Mouse (Mus musculus): ENCODE results near the gene Tnfrsf19. TPM values are rescaled to one million over a fixed set of nuclear protein-coding genes. Genes with fewer than 3 reads are reported as not detected.
A peak's percentile ranks its signal among the peaks of the same experiment; 100 is the strongest.

The Tnfrsf19 gene
- polyA plus RNA-seq, 1 experiment, result 12.4 TPM

DNA sequence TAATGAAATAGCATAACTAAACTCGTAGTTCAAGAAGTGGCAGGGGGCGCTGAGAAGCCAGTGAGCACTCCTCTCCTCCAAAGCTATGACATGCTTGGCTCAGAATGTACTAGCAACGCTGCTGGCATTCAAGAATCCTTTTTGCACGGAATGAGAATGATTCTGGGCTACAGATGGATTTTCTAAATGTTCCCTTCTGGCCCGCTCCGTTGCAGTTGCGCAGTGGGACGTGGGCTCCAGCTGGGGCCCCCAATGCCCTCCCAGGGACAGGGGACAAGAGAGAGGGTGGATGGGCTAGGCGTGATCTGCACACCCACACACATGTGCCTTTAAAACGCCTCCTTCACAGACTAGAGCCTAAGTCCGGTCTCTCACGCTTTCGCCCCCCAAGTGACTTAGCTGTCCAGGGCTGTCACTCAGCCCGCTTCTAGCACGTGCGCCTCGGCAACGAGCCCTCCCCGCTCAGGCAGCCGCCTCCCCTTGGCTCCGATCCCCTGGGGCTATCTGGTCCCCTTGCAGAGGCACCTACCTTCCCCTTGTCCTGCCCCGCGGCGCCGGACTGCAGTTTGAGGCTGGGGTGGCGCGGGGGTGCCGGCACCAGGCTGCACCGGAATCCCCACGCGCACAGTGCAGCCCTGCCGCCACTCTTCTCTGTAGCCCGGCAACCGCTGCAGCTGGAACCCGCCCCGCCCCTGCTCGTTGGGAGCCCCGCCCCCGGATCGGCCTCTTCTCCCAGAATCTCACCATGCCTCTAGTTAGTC lies 8.8 kb downstream of the Tnfrsf19 start:
- Histone ChIP-seq H3K27me3 (ENCODE audit: control insufficient read depth, insufficient read depth, low read length, poor library complexity, severe bottlenecking) (no peaks in the 10 kb centered on the region), H3K4me3 (ENCODE audit: low read depth, low read length) (peak overlapping the region; percentile 57), H3K9me3 (replicated peaks; ENCODE audit: control insufficient read depth, insufficient read depth, low read length, poor library complexity, severe bottlenecking) (no peaks in the 10 kb centered on the region), H3K9ac (ENCODE audit: low read depth, poor library complexity, severe bottlenecking) (peak overlapping the region; percentile 34), H3K4me1 (ENCODE audit: control insufficient read depth, insufficient read depth, low read length) (peaks cover 2% of the 10 kb centered on the region), H3K27ac (ENCODE audit: insufficient read depth, low read length) (no peak overlapping the region), H3K36me3 (ENCODE audit: control insufficient read depth, insufficient read depth, low read length, poor library complexity, severe bottlenecking) (no peaks in the 10 kb centered on the region)
- no peak for TF ChIP-seq POLR2A (IDR thresholded peaks at IDR 0.05; ENCODE audit: insufficient read depth, low read length)
- TF ChIP-seq CTCF (IDR thresholded peaks at IDR 0.05; ENCODE audit: low read depth, low read length), result no peak
- TF ChIP-seq EP300 (IDR thresholded peaks at IDR 0.05; ENCODE audit: insufficient read depth, low read depth, low read length), result no peak

DNA sequence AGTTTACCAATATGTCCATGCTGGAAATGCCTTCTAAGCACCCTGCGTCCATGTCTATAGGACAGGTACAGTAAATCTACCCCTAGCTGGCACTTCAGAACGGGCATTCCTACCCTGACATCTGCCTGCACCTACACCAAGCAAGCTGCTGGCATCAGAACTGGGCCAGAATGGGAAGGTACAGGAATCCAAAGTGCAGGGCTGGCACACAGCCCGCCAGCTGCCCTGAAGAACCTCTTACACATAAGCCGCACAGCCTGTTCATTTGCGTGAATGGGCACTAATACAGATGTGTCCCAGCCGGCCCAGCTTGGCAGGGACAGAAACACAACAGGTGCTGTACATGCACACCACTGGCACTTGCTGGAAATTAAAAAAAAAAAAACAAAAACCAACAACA lies 15.9 kb downstream of the Tnfrsf19 start:
- Histone ChIP-seq H3K27me3 (ENCODE audit: control insufficient read depth, insufficient read depth, low read length, poor library complexity, severe bottlenecking) (no peaks in the 10 kb centered on the region), H3K36me3 (ENCODE audit: control insufficient read depth, insufficient read depth, low read length, poor library complexity, severe bottlenecking) (no peaks in the 10 kb centered on the region), H3K4me3 (ENCODE audit: low read depth, low read length) (no peak overlapping the region), H3K4me1 (ENCODE audit: control insufficient read depth, insufficient read depth, low read length) (no peaks in the 10 kb centered on the region), H3K9me3 (replicated peaks; ENCODE audit: control insufficient read depth, insufficient read depth, low read length, poor library complexity, severe bottlenecking) (no peaks in the 10 kb centered on the region), H3K9ac (ENCODE audit: low read depth, poor library complexity, severe bottlenecking) (no peak overlapping the region), H3K27ac (ENCODE audit: insufficient read depth, low read length) (no peak overlapping the region)
- TF ChIP-seq EP300 (IDR thresholded peaks at IDR 0.05; ENCODE audit: insufficient read depth, low read depth, low read length) (no peak), CTCF (IDR thresholded peaks at IDR 0.05; ENCODE audit: low read depth, low read length) (no peak), POLR2A (IDR thresholded peaks at IDR 0.05; ENCODE audit: insufficient read depth, low read length) (no peak)

DNA sequence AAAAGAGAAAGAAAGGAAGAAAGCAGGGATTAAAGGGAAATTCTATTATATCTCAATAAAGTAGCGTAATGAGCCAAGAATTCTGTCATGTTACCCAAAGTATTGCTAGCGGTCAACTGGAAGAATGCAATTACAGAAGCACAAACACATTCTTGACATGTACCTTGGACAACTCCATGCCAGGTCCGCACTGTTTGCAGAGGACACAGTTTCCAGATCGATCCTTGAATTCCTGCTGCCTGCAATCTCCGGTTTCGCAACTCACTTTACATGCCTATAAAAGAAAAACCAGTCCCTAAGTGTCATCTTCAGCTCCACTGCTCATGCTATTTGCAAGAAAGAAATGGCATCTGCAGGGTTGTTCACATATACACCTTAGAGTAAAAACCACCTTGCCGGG lies 22.3 kb downstream of the Tnfrsf19 start:
- Histone ChIP-seq H3K27ac (ENCODE audit: insufficient read depth, low read length) (no peak overlapping the region), H3K9ac (ENCODE audit: low read depth, poor library complexity, severe bottlenecking) (no peak overlapping the region), H3K36me3 (ENCODE audit: control insufficient read depth, insufficient read depth, low read length, poor library complexity, severe bottlenecking) (no peaks in the 10 kb centered on the region), H3K27me3 (ENCODE audit: control insufficient read depth, insufficient read depth, low read length, poor library complexity, severe bottlenecking) (no peaks in the 10 kb centered on the region), H3K9me3 (replicated peaks; ENCODE audit: control insufficient read depth, insufficient read depth, low read length, poor library complexity, severe bottlenecking) (no peaks in the 10 kb centered on the region), H3K4me3 (ENCODE audit: low read depth, low read length) (no peak overlapping the region), H3K4me1 (ENCODE audit: control insufficient read depth, insufficient read depth, low read length) (no peaks in the 10 kb centered on the region)
- TF ChIP-seq CTCF (IDR thresholded peaks at IDR 0.05; ENCODE audit: low read depth, low read length), result no peak
- TF ChIP-seq EP300 (IDR thresholded peaks at IDR 0.05; ENCODE audit: insufficient read depth, low read depth, low read length), result no peak
- TF ChIP-seq POLR2A (IDR thresholded peaks at IDR 0.05; ENCODE audit: insufficient read depth, low read length), result no peak

DNA sequence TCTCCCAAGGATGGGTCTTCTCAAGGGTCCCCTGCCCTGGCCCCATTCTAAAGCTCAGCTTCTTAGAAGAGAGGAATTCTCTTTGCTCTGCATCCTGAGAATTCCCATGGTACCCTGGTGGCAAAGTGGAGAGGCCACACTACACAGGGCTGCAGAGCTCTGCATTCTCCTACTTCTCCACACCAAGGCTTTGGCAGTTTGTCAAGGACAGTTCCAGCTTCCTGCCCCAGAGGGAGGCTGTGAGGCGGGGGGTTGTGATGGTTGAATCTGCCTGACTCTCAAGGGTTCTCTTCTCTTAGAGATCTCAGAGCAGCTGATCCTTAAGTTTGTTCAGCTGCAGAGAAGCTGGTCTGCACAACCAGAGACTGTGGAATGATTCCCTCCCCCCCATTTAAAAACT lies 23.9 kb downstream of the Tnfrsf19 start:
- H3K9ac ChIP-seq (ENCODE audit: low read depth, poor library complexity, severe bottlenecking), result no peak overlapping the region
- H3K36me3 ChIP-seq (ENCODE audit: control insufficient read depth, insufficient read depth, low read length, poor library complexity, severe bottlenecking), result no peaks in the 10 kb centered on the region
- no peaks in the 10 kb centered on the region for H3K4me1 ChIP-seq (ENCODE audit: control insufficient read depth, insufficient read depth, low read length)
- H3K9me3 ChIP-seq (replicated peaks; ENCODE audit: control insufficient read depth, insufficient read depth, low read length, poor library complexity, severe bottlenecking), result no peaks in the 10 kb centered on the region
- no peak for TF ChIP-seq EP300 (IDR thresholded peaks at IDR 0.05; ENCODE audit: insufficient read depth, low read depth, low read length)
- TF ChIP-seq POLR2A (IDR thresholded peaks at IDR 0.05; ENCODE audit: insufficient read depth, low read length), result no peak
- no peak overlapping the region for H3K27ac ChIP-seq (ENCODE audit: insufficient read depth, low read length)
- H3K27me3 ChIP-seq (ENCODE audit: control insufficient read depth, insufficient read depth, low read length, poor library complexity, severe bottlenecking), result no peaks in the 10 kb centered on the region
- H3K4me3 ChIP-seq (ENCODE audit: low read depth, low read length), result no peak overlapping the region

DNA sequence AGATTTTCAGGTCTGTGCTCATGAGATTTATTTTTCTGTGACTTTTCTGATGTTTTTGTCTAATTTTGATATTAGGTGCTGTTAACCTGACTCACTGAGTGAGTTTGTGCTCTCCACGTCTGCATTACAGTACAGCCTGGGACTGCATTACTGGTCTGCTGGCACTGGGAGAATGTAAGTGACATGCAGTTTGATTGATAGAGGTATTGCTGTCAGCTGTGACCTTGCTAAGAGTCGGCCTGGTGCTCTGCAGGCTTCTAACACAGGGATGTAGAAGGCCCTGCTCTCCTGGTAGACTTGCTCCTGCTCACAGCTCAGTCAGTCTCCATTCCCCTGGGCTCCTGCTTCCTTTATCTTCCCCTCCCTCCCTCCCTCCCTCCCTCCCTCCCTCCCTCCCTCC lies 25.3 kb downstream of the Tnfrsf19 start:
- Histone ChIP-seq H3K27ac (ENCODE audit: insufficient read depth, low read length) (no peak overlapping the region), H3K9ac (ENCODE audit: low read depth, poor library complexity, severe bottlenecking) (no peak overlapping the region), H3K9me3 (replicated peaks; ENCODE audit: control insufficient read depth, insufficient read depth, low read length, poor library complexity, severe bottlenecking) (no peaks in the 10 kb centered on the region), H3K27me3 (ENCODE audit: control insufficient read depth, insufficient read depth, low read length, poor library complexity, severe bottlenecking) (no peaks in the 10 kb centered on the region), H3K4me1 (ENCODE audit: control insufficient read depth, insufficient read depth, low read length) (no peaks in the 10 kb centered on the region), H3K36me3 (ENCODE audit: control insufficient read depth, insufficient read depth, low read length, poor library complexity, severe bottlenecking) (no peaks in the 10 kb centered on the region), H3K4me3 (ENCODE audit: low read depth, low read length) (no peak overlapping the region)
- no peak for TF ChIP-seq EP300 (IDR thresholded peaks at IDR 0.05; ENCODE audit: insufficient read depth, low read depth, low read length)
- no peak for TF ChIP-seq POLR2A (IDR thresholded peaks at IDR 0.05; ENCODE audit: insufficient read depth, low read length)

DNA sequence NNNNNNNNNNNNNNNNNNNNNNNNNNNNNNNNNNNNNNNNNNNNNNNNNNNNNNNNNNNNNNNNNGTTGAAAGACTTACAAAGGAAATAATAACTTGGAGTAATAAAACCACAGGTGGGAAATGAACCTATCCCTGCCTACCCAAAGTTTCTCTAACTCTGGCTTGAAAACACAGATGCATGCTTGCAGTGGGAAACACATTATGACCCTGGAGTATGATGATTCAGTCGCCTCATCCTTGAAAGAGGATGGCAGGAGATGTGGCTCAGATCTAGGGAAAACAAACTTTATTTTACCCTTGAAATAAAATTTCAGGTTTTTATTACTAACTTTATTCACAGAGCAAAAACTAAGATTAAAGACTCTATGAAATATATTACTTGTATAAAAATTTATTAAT lies 26.4 kb downstream of the Tnfrsf19 start:
- H3K4me1 ChIP-seq (ENCODE audit: control insufficient read depth, insufficient read depth, low read length), result no peaks in the 10 kb centered on the region

More for the DNA sequence above, 26.4 kb downstream of the Tnfrsf19 start:
- Histone ChIP-seq H3K4me3 (ENCODE audit: low read depth, low read length) (no peak overlapping the region), H3K9ac (ENCODE audit: low read depth, poor library complexity, severe bottlenecking) (no peak overlapping the region), H3K27ac (ENCODE audit: insufficient read depth, low read length) (no peak overlapping the region), H3K36me3 (ENCODE audit: control insufficient read depth, insufficient read depth, low read length, poor library complexity, severe bottlenecking) (no peaks in the 10 kb centered on the region), H3K9me3 (replicated peaks; ENCODE audit: control insufficient read depth, insufficient read depth, low read length, poor library complexity, severe bottlenecking) (no peaks in the 10 kb centered on the region), H3K27me3 (ENCODE audit: control insufficient read depth, insufficient read depth, low read length, poor library complexity, severe bottlenecking) (no peaks in the 10 kb centered on the region)
- TF ChIP-seq EP300 (IDR thresholded peaks at IDR 0.05; ENCODE audit: insufficient read depth, low read depth, low read length) (no peak), POLR2A (IDR thresholded peaks at IDR 0.05; ENCODE audit: insufficient read depth, low read length) (no peak), CTCF (IDR thresholded peaks at IDR 0.05; ENCODE audit: low read depth, low read length) (no peak)

All from ES-Bruce4 (cell line).